In the genomic region with DNA sequence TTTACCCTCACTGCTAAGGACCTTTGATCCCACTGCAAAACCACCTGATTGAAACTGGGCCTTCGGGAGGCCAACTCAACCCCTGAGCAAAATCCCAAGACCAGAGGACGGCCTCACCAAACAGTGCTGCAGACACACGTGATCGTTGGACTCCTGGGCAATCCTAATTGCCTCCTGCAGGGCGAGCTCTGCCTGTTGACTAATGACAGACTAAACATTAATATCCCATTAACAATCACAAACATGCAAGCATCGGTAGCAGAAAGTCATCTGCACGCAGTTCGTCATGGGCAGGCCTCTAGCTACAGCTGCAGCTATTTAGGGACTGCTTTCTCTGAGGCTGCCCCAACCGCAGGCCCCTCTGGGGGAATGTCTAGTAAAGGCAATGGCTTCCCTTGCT, we compare ENCODE assay signal across 17 mouse cellular contexts. TPM values are rescaled to one million over a fixed set of nuclear protein-coding genes. Genes with fewer than 3 reads are reported as not detected.
DNase-seq lines count a peak whose midpoint lies in the region; ATAC-seq lines count a peak whose summit lies in the region.
"Had no signal": no experiment of that assay in that cellular context is flagged by ENCODE, and none has a peak within 500 bp of the region (broad histone marks: within the 10 kb centered on the region; RNA-seq: fewer than 3 reads in every experiment).

No protein-coding gene starts in this region.

- peak; percentile 41 to 75 for DNase-seq in lung, postnatal 4 days
- no peak for DNase-seq in lung, postnatal 14 days
- peak; percentile 91 for DNase-seq in kidney, adult 9 months
- peak; percentile 77 for DNase-seq in yolk sac, embryonic 10.5 days (ENCODE audit: low spot score)
- no peak for DNase-seq in cerebellum, adult 11-12 months
- DNase-seq in c-Kit-positive CD71-positive TER-119-positive erythroid progenitor cells, embryonic 14.5 days (ENCODE audit: low spot score), result no peak
- DNase-seq: cerebellum, adult 11 months; gastrocnemius, adult 2 months; thymus, postnatal 4 days had no signal

- H3K9me3 ChIP-seq in hindbrain, embryonic 16.5 days (ENCODE audit: control insufficient read depth, low read length), result no peaks in the 10 kb centered on the region
- H3K9me3 ChIP-seq in hindbrain, embryonic 12.5 days (replicated peaks), result no peaks in the 10 kb centered on the region
- H3K9me3 ChIP-seq: limb, embryonic 15.5 days; midbrain, embryonic 15.5 days had no signal

- H3K9ac ChIP-seq in hindbrain, embryonic 16.5 days (ENCODE audit: low read depth, low read length), result no peak overlapping the region
- no peak overlapping the region for H3K9ac ChIP-seq in hindbrain, embryonic 12.5 days
- H3K9ac ChIP-seq: limb, embryonic 15.5 days; midbrain, embryonic 15.5 days had no signal

- H3K36me3 ChIP-seq in hindbrain, embryonic 16.5 days (ENCODE audit: control insufficient read depth, insufficient read depth, low read length), result peaks cover 67% of the 10 kb centered on the region
- peaks cover 98% of the 10 kb centered on the region for H3K36me3 ChIP-seq in hindbrain, embryonic 12.5 days

- WGBS in hindbrain, embryonic 16.5 days, result 68% methylated on average over 9 of the region's 9 CpGs
- 86% methylated on average over 9 of the region's 9 CpGs for WGBS in hindbrain, embryonic 12.5 days

- 0 out of 2 replicates have a peak overlapping the region, but pooled peaks have one; percentile 9 for H3K27ac ChIP-seq in hindbrain, embryonic 16.5 days (ENCODE audit: low read depth, low read length)
- H3K27ac ChIP-seq in hindbrain, embryonic 12.5 days, result no peak overlapping the region
- H3K27ac ChIP-seq: gastrocnemius, adult 2 months; left cerebral cortex, adult 2 months; limb, embryonic 15.5 days; midbrain, embryonic 15.5 days had no signal

- H3K4me1 ChIP-seq in hindbrain, embryonic 16.5 days (ENCODE audit: control insufficient read depth, insufficient read depth, low read depth, low read length), result peaks cover 20% of the 10 kb centered on the region
- H3K4me1 ChIP-seq in hindbrain, embryonic 12.5 days, result peaks cover 3% of the 10 kb centered on the region; the same call in 1 of the 2 replicates

- no peak for ATAC-seq in hindbrain, embryonic 16.5 days
- ATAC-seq in hindbrain, embryonic 12.5 days (ENCODE audit: low FRiP score), result no peak
- ATAC-seq: forebrain, embryonic 16.5 days; inflammation-experienced regulatory T-cells, adult 6 months; midbrain, embryonic 15.5 days had no signal

- no peak overlapping the region for H3K4me3 ChIP-seq in hindbrain, embryonic 16.5 days (ENCODE audit: low read length)
- H3K4me3 ChIP-seq in hindbrain, embryonic 12.5 days, result no peak overlapping the region
- H3K4me3 ChIP-seq: gastrocnemius, adult 2 months; left cerebral cortex, adult 2 months; limb, embryonic 15.5 days; midbrain, embryonic 15.5 days had no signal

- H3K27me3 ChIP-seq in hindbrain, embryonic 16.5 days (replicated peaks; ENCODE audit: control insufficient read depth, insufficient read depth, low read length), result no peaks in the 10 kb centered on the region
- H3K27me3 ChIP-seq in hindbrain, embryonic 12.5 days, result no peaks in the 10 kb centered on the region
- H3K27me3 ChIP-seq: limb, embryonic 15.5 days; midbrain, embryonic 15.5 days had no signal

- H3K4me2 ChIP-seq in hindbrain, embryonic 16.5 days (ENCODE audit: low read length), result no peak overlapping the region
- no peak overlapping the region for H3K4me2 ChIP-seq in hindbrain, embryonic 12.5 days (replicated peaks)
- H3K4me2 ChIP-seq: heart, embryonic 11.5 days; limb, embryonic 15.5 days; midbrain, embryonic 15.5 days had no signal

RNA-seq across cellular contexts. Expression of a gene that starts 18.4 kb away (rescaled TPM):
- 495 and 497 TPM in 2 replicates for polyA plus RNA-seq in hindbrain, embryonic 16.5 days (2015; fragmentation: Nextera tagmentation; extraction: Ambion mirVana)
- polyA plus RNA-seq in hindbrain, embryonic 12.5 days (2016; fragmentation: Nextera tagmentation; extraction: Ambion mirVana), result 508 and 529 TPM in 2 replicates

RNA-seq across cellular contexts. Expression of a gene that starts 23.5 kb away (rescaled TPM):
- 68.1 and 69.3 TPM in 2 replicates for polyA plus RNA-seq in hindbrain, embryonic 16.5 days (2015; fragmentation: Nextera tagmentation; extraction: Ambion mirVana)
- 48.7 and 50.4 TPM in 2 replicates for polyA plus RNA-seq in hindbrain, embryonic 12.5 days (2016; fragmentation: Nextera tagmentation; extraction: Ambion mirVana)

RNA-seq across cellular contexts. Expression of a gene that starts 47.1 kb away (rescaled TPM):
- 46.5 and 52.2 TPM in 2 replicates for polyA plus RNA-seq in hindbrain, embryonic 16.5 days (2015; fragmentation: Nextera tagmentation; extraction: Ambion mirVana)
- 49.9 and 50.7 TPM in 2 replicates for polyA plus RNA-seq in hindbrain, embryonic 12.5 days (2016; fragmentation: Nextera tagmentation; extraction: Ambion mirVana)

Comparison
In these comparisons a context has a peak if more than half of its experiments do, and no peak if none do; other contexts are left out.
1. DNase-seq: peak in lung, postnatal 4 days (2 of 2), kidney, adult 9 months (single experiment) and yolk sac, embryonic 10.5 days (single experiment); none in lung, postnatal 14 days (single experiment), cerebellum, adult 11-12 months (single experiment) and c-Kit-positive CD71-positive TER-119-positive erythroid progenitor cells, embryonic 14.5 days (single experiment).